Mouse (Mus musculus): ENCODE results near the gene Rbpms2. TPM values are rescaled to one million over a fixed set of nuclear protein-coding genes. Genes with fewer than 3 reads are reported as not detected.

Gene Rbpms2
- polyA plus RNA-seq, 1 experiment from 2014 or later = 3.5 TPM

DNA sequence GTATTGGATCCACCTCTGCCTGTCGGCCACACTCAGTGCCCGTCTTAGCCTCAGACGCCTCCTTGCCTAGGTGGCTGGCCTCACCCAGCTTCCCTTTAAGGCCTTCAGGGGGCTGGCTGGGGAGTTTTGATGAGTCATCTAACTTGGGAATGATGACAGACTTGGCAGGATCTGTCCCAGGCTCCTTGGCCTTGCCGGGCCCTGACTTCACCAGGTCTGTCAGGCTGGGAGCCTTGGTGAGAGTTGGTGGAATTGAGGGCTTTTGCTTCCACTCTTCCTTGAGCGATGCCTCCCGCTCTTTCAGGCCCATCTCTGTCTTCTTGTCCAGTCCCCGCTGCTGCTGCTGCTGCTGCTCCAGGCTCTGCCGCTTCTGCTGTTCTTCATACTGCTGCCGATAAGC is 72.8 kb downstream of the Rbpms2 start:
- Histone ChIP-seq H3K27ac (replicated peaks; ENCODE audit: low read depth, low read length) (no peak overlapping the region), H3K9me3 (ENCODE audit: control insufficient read depth, low read length) (no peaks in the 10 kb centered on the region), H3K4me1 (ENCODE audit: control insufficient read depth, insufficient read depth, low read length) (no peaks in the 10 kb centered on the region), H3K4me3 (replicated peaks; ENCODE audit: low read depth, low read length) (no peak overlapping the region), H3K27me3 (ENCODE audit: control insufficient read depth, insufficient read depth, low read length) (no peaks in the 10 kb centered on the region), H3K4me2 (ENCODE audit: low read length) (no peak overlapping the region), H3K9ac (replicated peaks; ENCODE audit: low read length) (no peak overlapping the region), H3K36me3 (ENCODE audit: control insufficient read depth, insufficient read depth, low read length) (peaks cover 75% of the 10 kb centered on the region)
- 95% methylated on average over 9 of the region's 9 CpGs for WGBS
- ATAC-seq (ENCODE audit: low FRiP score, low TSS enrichment) = no peak
- DNase-seq = no peak

DNA sequence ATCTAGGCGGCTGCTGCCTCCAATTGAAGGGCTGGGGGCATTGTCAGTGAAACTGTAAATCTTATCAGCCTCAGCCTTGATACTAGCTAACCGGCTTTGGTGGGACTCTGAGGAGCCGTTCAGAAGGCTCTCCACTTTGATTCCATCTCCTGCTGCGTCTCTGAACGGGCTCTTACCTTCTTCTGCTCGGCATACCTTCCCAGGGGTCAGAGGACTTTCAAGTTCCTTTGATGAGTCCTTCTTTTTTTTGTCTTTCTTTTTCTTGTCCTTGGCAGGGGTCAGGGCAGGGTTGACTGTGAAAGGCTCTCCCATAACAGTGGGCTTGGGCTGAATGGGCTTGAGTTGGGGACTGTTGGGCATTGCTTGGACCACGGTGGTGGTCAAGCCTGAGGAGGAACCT is 73.8 kb downstream of the Rbpms2 start:
- DNase-seq = no peak
- no peak for ATAC-seq (ENCODE audit: low FRiP score, low TSS enrichment)
- peaks cover 65% of the 10 kb centered on the region for H3K36me3 ChIP-seq (ENCODE audit: control insufficient read depth, insufficient read depth, low read length)
- H3K4me2 ChIP-seq (ENCODE audit: low read length) = no peak overlapping the region
- H3K9me3 ChIP-seq (ENCODE audit: control insufficient read depth, low read length) = no peaks in the 10 kb centered on the region
- no peaks in the 10 kb centered on the region for H3K4me1 ChIP-seq (ENCODE audit: control insufficient read depth, insufficient read depth, low read length)
- H3K9ac ChIP-seq (replicated peaks; ENCODE audit: low read length) = no peak overlapping the region
- H3K27ac ChIP-seq (replicated peaks; ENCODE audit: low read depth, low read length) = no peak overlapping the region
- WGBS = 90% methylated on average over 7 of the region's 7 CpGs
- no peak overlapping the region for H3K4me3 ChIP-seq (replicated peaks; ENCODE audit: low read depth, low read length)
- no peaks in the 10 kb centered on the region for H3K27me3 ChIP-seq (ENCODE audit: control insufficient read depth, insufficient read depth, low read length)

DNA sequence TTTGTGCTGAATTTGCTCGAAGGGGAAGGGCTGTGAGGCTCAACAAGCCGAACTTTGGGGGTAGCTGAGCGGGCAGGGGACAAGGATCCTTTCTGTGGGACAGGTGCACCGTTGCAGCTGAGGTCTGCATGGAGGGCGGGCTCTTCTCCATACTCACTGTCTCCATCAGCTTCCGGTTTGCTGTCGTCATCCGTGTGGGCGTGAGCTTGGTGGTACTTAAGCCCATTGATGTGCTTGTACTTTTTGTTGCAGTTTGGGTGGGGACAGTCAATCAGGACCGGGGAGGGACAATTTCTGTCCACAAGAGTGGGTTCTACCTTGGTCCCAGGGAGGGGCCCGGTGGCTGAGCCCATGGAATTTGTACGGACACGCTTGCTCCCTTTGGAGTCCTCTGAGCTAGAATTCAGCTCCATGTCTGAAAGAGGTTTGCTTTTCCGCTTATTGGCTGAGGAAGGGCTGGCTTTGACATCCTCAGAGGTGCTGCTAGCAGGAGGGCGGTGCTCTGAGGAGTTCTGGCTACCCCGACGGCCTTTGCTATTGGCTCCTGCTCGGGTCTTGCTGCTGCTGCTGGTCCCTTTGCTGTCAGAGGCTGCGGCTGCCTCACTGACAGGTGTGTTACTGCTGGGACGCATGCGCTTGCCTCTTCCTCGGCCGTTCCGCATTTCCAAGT is 74.6 kb downstream of the Rbpms2 start:
- Histone ChIP-seq H3K36me3 (ENCODE audit: control insufficient read depth, insufficient read depth, low read length) (peaks cover 57% of the 10 kb centered on the region), H3K27ac (replicated peaks; ENCODE audit: low read depth, low read length) (no peak overlapping the region)

More for the DNA sequence above, 74.6 kb downstream of the Rbpms2 start:
- no peak for DNase-seq
- H3K9ac ChIP-seq (replicated peaks; ENCODE audit: low read length) = no peak overlapping the region
- no peak overlapping the region for H3K4me3 ChIP-seq (replicated peaks; ENCODE audit: low read depth, low read length)
- 91% methylated on average over 24 of the region's 24 CpGs for WGBS
- no peaks in the 10 kb centered on the region for H3K9me3 ChIP-seq (ENCODE audit: control insufficient read depth, low read length)
- no peaks in the 10 kb centered on the region for H3K4me1 ChIP-seq (ENCODE audit: control insufficient read depth, insufficient read depth, low read length)
- no peak overlapping the region for H3K4me2 ChIP-seq (ENCODE audit: low read length)
- H3K27me3 ChIP-seq (ENCODE audit: control insufficient read depth, insufficient read depth, low read length) = no peaks in the 10 kb centered on the region
- ATAC-seq (ENCODE audit: low FRiP score, low TSS enrichment) = no peak

Other genes starting within 250 kb of the Rbpms2 start
- 0.23 and 0.47 TPM in 2 replicates for gene Kbtbd13, start 238.0 kb upstream of the Rbpms2 start, polyA plus RNA-seq (2014; fragmentation: Nextera tagmentation; extraction: Ambion mirVana)
- gene Rasl12, start 231.1 kb upstream of the Rbpms2 start, polyA plus RNA-seq (2014; fragmentation: Nextera tagmentation; extraction: Ambion mirVana) = 6.5 and 7.1 TPM in 2 replicates
- gene Slc51b, start 206.7 kb upstream of the Rbpms2 start, polyA plus RNA-seq (2014; fragmentation: Nextera tagmentation; extraction: Ambion mirVana) = not detected in 2 replicates
- gene Mtfmt, start 193.9 kb upstream of the Rbpms2 start, polyA plus RNA-seq (2014; fragmentation: Nextera tagmentation; extraction: Ambion mirVana) = 22.0 and 23.5 TPM in 2 replicates
- 137 and 162 TPM in 2 replicates for gene Spg21, start 168.7 kb upstream of the Rbpms2 start, polyA plus RNA-seq (2014; fragmentation: Nextera tagmentation; extraction: Ambion mirVana)
- gene Ankdd1a, start 109.5 kb upstream of the Rbpms2 start, polyA plus RNA-seq (2014; fragmentation: Nextera tagmentation; extraction: Ambion mirVana) = 0.55 and 1.00 TPM in 2 replicates
- 2.9 and 4.6 TPM in 2 replicates for gene Plekho2, start 49.6 kb upstream of the Rbpms2 start, polyA plus RNA-seq (2014; fragmentation: Nextera tagmentation; extraction: Ambion mirVana)
- 1.5 and 2.6 TPM in 2 replicates for gene Pif1, start 42.5 kb upstream of the Rbpms2 start, polyA plus RNA-seq (2014; fragmentation: Nextera tagmentation; extraction: Ambion mirVana)
- 258 and 300 TPM in 2 replicates for gene Oaz2, start 38.4 kb downstream of the Rbpms2 start, polyA plus RNA-seq (2014; fragmentation: Nextera tagmentation; extraction: Ambion mirVana)
- 9.2 and 10.2 TPM in 2 replicates for gene Zfp609, start 197.9 kb downstream of the Rbpms2 start, polyA plus RNA-seq (2014; fragmentation: Nextera tagmentation; extraction: Ambion mirVana)

Measured in midbrain, embryonic 14.5 days (tissue).